Mouse (Mus musculus) stomach, postnatal 0 days (tissue): ENCODE results near the gene Adcy1. TPM values are rescaled to one million over a fixed set of nuclear protein-coding genes. Genes with fewer than 3 reads are reported as not detected.
A peak's percentile ranks its signal among the peaks of the same experiment; 100 is the strongest.

ENCODE experiments used
- ATAC-seq: fragments of 200-750 bp; cut with Nextera tagmentation; 2 replicates; pipeline ENCODE4 v1.8.0; 2017; ENCODE audit not compliant: low FRiP score, low TSS enrichment
- DNase-seq: peaks from one replicate; pipeline ENCODE4 v3.0.0-alpha.2; 2016; ENCODE audit warnings: low spot score
- H3K27ac ChIP-seq: fragments of 300-500 bp; sonication (generic); replicated peaks from 2 replicates; pipeline ENCODE4 v1.5.1; 2014; ENCODE audit warnings: mild to moderate bottlenecking, control low read depth
- H3K27me3 ChIP-seq: fragments of 300-500 bp; sonication (generic); 2 replicates; pipeline ENCODE4 v1.6.1; 2014; ENCODE audit warnings: low read length; ENCODE audit not compliant: control insufficient read depth, insufficient read depth
- H3K36me3 ChIP-seq: fragments of 300-500 bp; sonication (generic); 2 replicates; pipeline ENCODE4 v1.6.1; 2014; ENCODE audit warnings: low read length, mixed read lengths; ENCODE audit not compliant: control insufficient read depth, insufficient read depth
- H3K4me1 ChIP-seq: fragments of 300-500 bp; sonication (generic); replicated peaks from 2 replicates; pipeline ENCODE4 v1.6.1; 2014; ENCODE audit warnings: antibody characterized with exemption; ENCODE audit not compliant: control insufficient read depth, insufficient read depth
- H3K4me2 ChIP-seq: fragments of 300-500 bp; sonication (generic); replicated peaks from 2 replicates; pipeline ENCODE4 v1.6.1; 2014; ENCODE audit warnings: low read depth, mild to moderate bottlenecking, control low read depth, moderate library complexity
- H3K4me3 ChIP-seq: fragments of 300-500 bp; sonication (generic); 2 replicates; pipeline ENCODE4 v1.5.1; 2014; ENCODE audit warnings: low read depth, low read length, control low read depth
- H3K9ac ChIP-seq: fragments of 300-500 bp; sonication (generic); 2 replicates; pipeline ENCODE4 v1.6.1; 2014; ENCODE audit warnings: mild to moderate bottlenecking, low read length, control low read depth, mixed read lengths
- H3K9me3 ChIP-seq: fragments of 300-500 bp; sonication (generic); 2 replicates; pipeline ENCODE4 v1.6.1; 2016; ENCODE audit warnings: low read length; ENCODE audit not compliant: control insufficient read depth
- CTCF ChIP-seq: IDR thresholded peaks from 2 replicates; pipeline ENCODE4 v1.5.1; 2016; ENCODE audit warnings: antibody characterized with exemption, low read depth, mild to moderate bottlenecking, moderate library complexity
- EP300 ChIP-seq: optimal IDR thresholded peaks from 2 replicates; pipeline ENCODE3; 2016; ENCODE audit warnings: antibody characterized with exemption
- WGBS: fragments of 180-500 bp; shearing (Covaris S2); extraction: QIAGEN DNeasy Blood & Tissue Kit; methylation state at CpG from one replicate; pipeline ENCODE4 v1.1.7; 2014; 5-methylcytosine and 5-hydroxymethylcytosine counted together
- polyA plus RNA-seq: library from polyadenylated mRNA; unstranded; fragments of >200 nt; fragmentation: Nextera tagmentation; extraction: Ambion mirVana; gene quantifications from 2 replicates; pipeline ENCODE4 v1.2.1, GENCODE M21; 2015

Gene Adcy1
- polyA plus RNA-seq, 1 experiment from 2014 or later = 0.82 TPM

GRCm38 (mm10) chr11:7160637-7161101 is 97.4 kb downstream of the Adcy1 start:
- DNase-seq = peak; percentile 43
- no peaks in the 10 kb centered on the region for H3K36me3 ChIP-seq
- peaks cover 4% of the 10 kb centered on the region; the same call in 1 of the 2 replicates for H3K4me1 ChIP-seq
- no peak overlapping the region for H3K4me3 ChIP-seq
- ATAC-seq = peak; percentile 86
- H3K9me3 ChIP-seq = no peaks in the 10 kb centered on the region
- 23% methylated on average over 4 of the region's 4 CpGs for WGBS
- peak overlapping the region; percentile 69 for H3K27ac ChIP-seq
- TF ChIP-seq CTCF (no peak; the same call in none of the 2 replicates), EP300 (no peak)
- no peak overlapping the region for H3K4me2 ChIP-seq
- H3K9ac ChIP-seq = no peak overlapping the region
- no peaks in the 10 kb centered on the region for H3K27me3 ChIP-seq

- 78% methylated on average over 8 of the region's 8 CpGs for WGBS
- Histone ChIP-seq H3K4me3 (no peak overlapping the region), H3K27ac (peak overlapping the region; percentile 69), H3K9ac (no peak overlapping the region), H3K36me3 (no peaks in the 10 kb centered on the region), H3K4me1 (peaks cover 4% of the 10 kb centered on the region; the same call in 1 of the 2 replicates), H3K4me2 (no peak overlapping the region), H3K27me3 (no peaks in the 10 kb centered on the region), H3K9me3 (no peaks in the 10 kb centered on the region)
- DNase-seq (peak; percentile 35), ATAC-seq (no peak)
- TF ChIP-seq EP300 (no peak), CTCF (peak; percentile 92)
These were observed 98.3 kb downstream of the Adcy1 start for GRCm38 (mm10) chr11:7161502-7162174.

GRCm38 (mm10) chr11:7164416-7164815 is 101.1 kb downstream of the Adcy1 start:
- Histone ChIP-seq H3K4me2 (no peak overlapping the region), H3K4me1 (peaks cover 4% of the 10 kb centered on the region; the same call in 1 of the 2 replicates), H3K27ac (no peak overlapping the region), H3K9me3 (no peaks in the 10 kb centered on the region), H3K4me3 (no peak overlapping the region), H3K36me3 (no peaks in the 10 kb centered on the region), H3K9ac (no peak overlapping the region), H3K27me3 (no peaks in the 10 kb centered on the region)
- ATAC-seq = no peak
- TF ChIP-seq CTCF (no peak), EP300 (no peak)
- no peak for DNase-seq
- 75% methylated on average over 4 of the region's 4 CpGs for WGBS

- Histone ChIP-seq H3K27ac (no peak overlapping the region), H3K9ac (no peak overlapping the region), H3K4me3 (no peak overlapping the region), H3K27me3 (no peaks in the 10 kb centered on the region), H3K4me2 (no peak overlapping the region), H3K36me3 (no peaks in the 10 kb centered on the region), H3K4me1 (no peaks in the 10 kb centered on the region), H3K9me3 (no peaks in the 10 kb centered on the region)
- WGBS = 100% methylated on average over 1 of the region's 1 CpGs
- TF ChIP-seq CTCF (no peak), EP300 (no peak)
- DNase-seq (no peak), ATAC-seq (no peak)
These were observed 106.4 kb downstream of the Adcy1 start for GRCm38 (mm10) chr11:7169645-7170044.

GRCm38 (mm10) chr11:7173664-7174063 is 110.4 kb downstream of the Adcy1 start:
- WGBS = 68% methylated on average over 6 of the region's 6 CpGs
- Histone ChIP-seq H3K4me3 (no peak overlapping the region), H3K9ac (no peak overlapping the region), H3K4me2 (no peak overlapping the region), H3K36me3 (no peaks in the 10 kb centered on the region), H3K9me3 (no peaks in the 10 kb centered on the region), H3K27me3 (no peaks in the 10 kb centered on the region), H3K4me1 (no peaks in the 10 kb centered on the region), H3K27ac (no peak overlapping the region)
- no peak for DNase-seq
- peak; percentile 58 for ATAC-seq
- TF ChIP-seq CTCF (no peak), EP300 (no peak)

GRCm38 (mm10) chr11:7178724-7179123 is 115.4 kb downstream of the Adcy1 start:
- no peak overlapping the region for H3K4me2 ChIP-seq
- TF ChIP-seq EP300 (no peak), CTCF (no peak)
- no peaks in the 10 kb centered on the region for H3K36me3 ChIP-seq
- ATAC-seq (no peak), DNase-seq (no peak)
- H3K4me3 ChIP-seq = no peak overlapping the region
- H3K9me3 ChIP-seq = no peaks in the 10 kb centered on the region
- no peaks in the 10 kb centered on the region for H3K4me1 ChIP-seq
- no peaks in the 10 kb centered on the region for H3K27me3 ChIP-seq
- 48% methylated on average over 4 of the region's 4 CpGs for WGBS
- no peak overlapping the region for H3K9ac ChIP-seq
- H3K27ac ChIP-seq = no peak overlapping the region
